Comparison of ENCODE assay signal across 10 mouse cellular contexts in the genomic region with DNA sequence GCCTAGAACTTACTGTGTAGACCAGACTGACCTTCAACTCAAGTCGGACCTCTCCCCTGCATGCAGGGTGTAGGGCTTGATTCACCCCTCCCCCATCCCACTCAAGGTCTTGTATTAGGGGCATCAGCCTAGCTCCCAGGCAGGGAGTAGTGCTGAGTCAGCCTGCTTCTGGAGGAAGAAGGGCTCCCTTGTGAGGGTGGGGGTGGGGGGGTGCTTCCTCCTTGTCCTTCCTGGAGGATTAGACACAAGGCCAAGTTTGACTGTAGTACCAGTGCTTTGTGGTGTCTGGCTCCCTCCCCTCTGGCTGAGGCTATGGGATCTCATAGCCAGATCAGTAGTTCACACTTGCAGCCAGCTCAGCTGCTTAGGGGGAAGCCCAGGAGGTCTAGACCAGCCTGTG. TPM values are rescaled to one million over a fixed set of nuclear protein-coding genes. Genes with fewer than 3 reads are reported as not detected.
DNase-seq lines count a peak whose midpoint lies in the region; ATAC-seq and TF ChIP-seq lines count a peak whose summit lies in the region.
"Had no signal": no experiment of that assay in that cellular context is flagged by ENCODE, and none has a peak within 500 bp of the region (broad histone marks: within the 10 kb centered on the region; RNA-seq: fewer than 3 reads in every experiment).

No protein-coding gene starts in this region.

- H3K27me3 ChIP-seq in liver, embryonic 15.5 days: peaks cover 14% of the 10 kb centered on the region
- 0 out of 2 replicates have a peak, but pooled peaks cover 3% of the 10 kb centered on the region for H3K27me3 ChIP-seq in forebrain, embryonic 12.5 days

- TF ChIP-seq POLR2A in brain, embryonic 14.5 days (IDR thresholded peaks at IDR 0.05; ENCODE audit: borderline replicate concordance, extremely low read depth, insufficient read depth, insufficient read length, poor library complexity, severe bottlenecking): no peak

- H3K9me3 ChIP-seq in liver, embryonic 15.5 days (replicated peaks): no peaks in the 10 kb centered on the region
- H3K9me3 ChIP-seq in forebrain, embryonic 12.5 days: no peaks in the 10 kb centered on the region

- WGBS in liver, embryonic 15.5 days (ENCODE audit: insufficient replicate concordance): 4% methylated on average over 1 of the region's 1 CpGs
- WGBS in forebrain, embryonic 12.5 days: 47% methylated on average over 1 of the region's 1 CpGs

- H3K36me3 ChIP-seq in liver, embryonic 15.5 days (replicated peaks): no peaks in the 10 kb centered on the region; the same call in 1 of the 2 replicates
- H3K36me3 ChIP-seq in forebrain, embryonic 12.5 days (replicated peaks): no peaks in the 10 kb centered on the region

- no peak for TF ChIP-seq CTCF in brain, embryonic 14.5 days (IDR thresholded peaks at IDR 0.05; ENCODE audit: borderline replicate concordance, extremely low read depth, insufficient read depth, insufficient read length)

- 0 out of 2 replicates have a peak, but pooled peaks cover 2% of the 10 kb centered on the region for H3K4me1 ChIP-seq in liver, embryonic 15.5 days (replicated peaks)
- H3K4me1 ChIP-seq in forebrain, embryonic 12.5 days: no peaks in the 10 kb centered on the region

- no peak overlapping the region for H3K9ac ChIP-seq in liver, embryonic 15.5 days
- no peak overlapping the region for H3K9ac ChIP-seq in forebrain, embryonic 12.5 days

- no peak overlapping the region for H3K4me2 ChIP-seq in liver, embryonic 15.5 days
- no peak overlapping the region for H3K4me2 ChIP-seq in forebrain, embryonic 12.5 days

- DNase-seq in adrenal gland, adult 2 months: peak; percentile 29
- DNase-seq in adrenal gland, adult (ENCODE audit: inconsistent age in 2 of 2, low spot score in 1 of 2): no peak
- DNase-seq in kidney, postnatal 10 days: peak; percentile 54
- DNase-seq in kidney, adult 9 months: no peak
- DNase-seq in brain, embryonic 14.5 days (ENCODE audit: low read depth): peak; percentile 10
- DNase-seq in layer of hippocampus, postnatal 10 days (ENCODE audit: low spot score in 2 of 2): no peak
- DNase-seq: thymus, postnatal 36 days had no signal

- no peak overlapping the region for H3K27ac ChIP-seq in liver, embryonic 15.5 days (replicated peaks)
- H3K27ac ChIP-seq in forebrain, embryonic 12.5 days: no peak overlapping the region

- H3K4me3 ChIP-seq in liver, embryonic 15.5 days (replicated peaks): no peak overlapping the region
- H3K4me3 ChIP-seq in forebrain, embryonic 12.5 days (replicated peaks): no peak overlapping the region
- H3K4me3 ChIP-seq: myocyte had no signal

- peak; percentile 69 for ATAC-seq in liver, embryonic 15.5 days (ENCODE audit: insufficient read depth)
- no peak for ATAC-seq in forebrain, embryonic 12.5 days (ENCODE audit: low FRiP score)

RNA-seq across cellular contexts. Expression of gene Samm50, which starts 8.1 kb away (rescaled TPM):
- total RNA-seq in adrenal gland, adult 2 months (2021): 100 to 1,000 TPM; 115 to 159 TPM
- 11.3 and 15.8 TPM in 2 replicates for polyA plus RNA-seq in adrenal gland, adult 2 months (2012; rRNA removed)
- polyA plus RNA-seq in brain, embryonic 14.5 days (2012; rRNA removed): 18.7 and 30.8 TPM in 2 replicates
- polyA plus RNA-seq in liver, embryonic 15.5 days (2015; fragmentation: Nextera tagmentation; extraction: Ambion mirVana): 68.0 and 71.0 TPM in 2 replicates
- total RNA-seq in layer of hippocampus, postnatal 10 days (2021): 10 to 100 TPM; 83.6 to 99.0 TPM
- 94.9 and 95.9 TPM in 2 replicates for polyA plus RNA-seq in forebrain, embryonic 12.5 days (2016; fragmentation: Nextera tagmentation; extraction: Ambion mirVana)

RNA-seq across cellular contexts. Expression of gene Pnpla3, which starts 16.3 kb away (rescaled TPM):
- total RNA-seq in adrenal gland, adult 2 months (2021): 10 to 100 TPM; 46.4 to 65.3 TPM
- 178 and 239 TPM in 2 replicates for polyA plus RNA-seq in adrenal gland, adult 2 months (2012; rRNA removed)
- polyA plus RNA-seq in brain, embryonic 14.5 days (2012; rRNA removed): 9.2 and 12.4 TPM in 2 replicates
- polyA plus RNA-seq in liver, embryonic 15.5 days (2015; fragmentation: Nextera tagmentation; extraction: Ambion mirVana): 2.6 and 3.7 TPM in 2 replicates
- 10 to 100 TPM; 10.6 to 11.0 TPM for total RNA-seq in layer of hippocampus, postnatal 10 days (2021)
- polyA plus RNA-seq in forebrain, embryonic 12.5 days (2016; fragmentation: Nextera tagmentation; extraction: Ambion mirVana): 2.1 and 3.0 TPM in 2 replicates

RNA-seq across cellular contexts. Expression of gene Parvb, which starts 47.9 kb away (rescaled TPM):
- total RNA-seq in adrenal gland, adult 2 months (2021): 10 to 100 TPM; 17.5 to 19.2 TPM
- polyA plus RNA-seq in adrenal gland, adult 2 months (2012; rRNA removed): 8.3 and 9.4 TPM in 2 replicates
- 11.5 and 19.3 TPM in 2 replicates for polyA plus RNA-seq in brain, embryonic 14.5 days (2012; rRNA removed)
- 5.3 and 6.1 TPM in 2 replicates for polyA plus RNA-seq in liver, embryonic 15.5 days (2015; fragmentation: Nextera tagmentation; extraction: Ambion mirVana)
- total RNA-seq in layer of hippocampus, postnatal 10 days (2021): 10 to 100 TPM; 37.2 TPM
- 2.0 and 2.4 TPM in 2 replicates for polyA plus RNA-seq in forebrain, embryonic 12.5 days (2016; fragmentation: Nextera tagmentation; extraction: Ambion mirVana)

Comparison
In these comparisons a context has a peak if more than half of its experiments do, and no peak if none do; other contexts are left out.
1. DNase-seq: peak in adrenal gland, adult 2 months (single experiment), kidney, postnatal 10 days (single experiment) and brain, embryonic 14.5 days (single experiment); none in adrenal gland, adult (0 of 2), kidney, adult 9 months (single experiment) and layer of hippocampus, postnatal 10 days (0 of 2).
2. RNA of gene Pnpla3, which starts 16.3 kb away (polyA plus RNA-seq): 178 to 239 TPM in adrenal gland, adult 2 months; 9.2 to 12.4 TPM in brain, embryonic 14.5 days, 2.1 to 3.0 TPM in forebrain, embryonic 12.5 days and 2.6 to 3.7 TPM in liver, embryonic 15.5 days; every median in the first group is over 10 times any median in the second.